Mouse (Mus musculus) forebrain, embryonic 11.5 days (tissue): ENCODE results near the gene Cisd1. TPM values are rescaled to one million over a fixed set of nuclear protein-coding genes. Genes with fewer than 3 reads are reported as not detected.
A peak's percentile ranks its signal among the peaks of the same experiment; 100 is the strongest.

Experiments
- ATAC-seq: fragments of 200-750 bp; cut with Nextera tagmentation; replicated peaks from 2 replicates; pipeline ENCODE4 v1.8.0; 2017; ENCODE audit warnings: moderate TSS enrichment; ENCODE audit not compliant: low FRiP score
- DNase-seq: peaks from one replicate; pipeline ENCODE4 v3.0.0-alpha.2; 2017; ENCODE audit warnings: low spot score
- H3K27ac ChIP-seq: fragments of 300-500 bp; sonication (generic); 2 replicates; pipeline ENCODE4 v1.5.1; 2014; ENCODE audit warnings: low read depth, low read length
- H3K27me3 ChIP-seq: fragments of 300-500 bp; sonication (generic); 2 replicates; pipeline ENCODE4 v1.6.1; 2014; ENCODE audit warnings: mild to moderate bottlenecking, low read length, mixed read lengths; ENCODE audit not compliant: control insufficient read depth, insufficient read depth
- H3K36me3 ChIP-seq: fragments of 300-500 bp; sonication (generic); 2 replicates; pipeline ENCODE4 v1.6.1; 2014; ENCODE audit warnings: mild to moderate bottlenecking, low read length, moderate library complexity, mixed read lengths; ENCODE audit not compliant: control insufficient read depth, insufficient read depth
- H3K4me1 ChIP-seq: fragments of 300-500 bp; sonication (generic); replicated peaks from 2 replicates; pipeline ENCODE4 v1.6.1; 2014; ENCODE audit warnings: low read length, mixed read lengths; ENCODE audit not compliant: control insufficient read depth, insufficient read depth
- H3K4me2 ChIP-seq: fragments of 300-500 bp; sonication (generic); 2 replicates; pipeline ENCODE4 v1.6.1; 2014; ENCODE audit warnings: low read depth, mild to moderate bottlenecking, low read length, moderate library complexity, mixed read lengths; ENCODE audit not compliant: severe bottlenecking
- H3K4me3 ChIP-seq: fragments of 300-500 bp; sonication (generic); 2 replicates; pipeline ENCODE4 v1.5.1; 2014; ENCODE audit warnings: low read depth, low read length
- H3K9ac ChIP-seq: fragments of 300-500 bp; sonication (generic); 2 replicates; pipeline ENCODE4 v1.6.1; 2014; ENCODE audit warnings: low read length
- H3K9me3 ChIP-seq: fragments of 300-500 bp; sonication (generic); 2 replicates; pipeline ENCODE4 v1.6.1; 2016; ENCODE audit warnings: low read length, mixed read lengths; ENCODE audit not compliant: control insufficient read depth
- WGBS: fragments of 180-500 bp; shearing (Covaris S2); extraction: QIAGEN DNeasy Blood & Tissue Kit; methylation state at CpG from one replicate; pipeline ENCODE4 v1.1.7; 2014; 5-methylcytosine and 5-hydroxymethylcytosine counted together
- polyA plus RNA-seq: library from polyadenylated mRNA; unstranded; fragments of >200 nt; fragmentation: Nextera tagmentation; extraction: Ambion mirVana; gene quantifications from 2 replicates; pipeline ENCODE4 v1.2.1, GENCODE M21; 2014

Cisd1 gene
- polyA plus RNA-seq, 1 experiment from 2014 or later = 137 TPM

- Histone ChIP-seq H3K27me3 (no peaks in the 10 kb centered on the region), H3K36me3 (peaks cover 2% of the 10 kb centered on the region; the same call in 1 of the 2 replicates), H3K9ac (peak overlapping the region; percentile 89), H3K4me3 (peak overlapping the region; percentile 84), H3K27ac (peak overlapping the region; percentile 28; the same call in 1 of the 2 replicates), H3K4me1 (peaks cover 2% of the 10 kb centered on the region; the same call in 1 of the 2 replicates), H3K4me2 (peak overlapping the region; percentile 59), H3K9me3 (no peaks in the 10 kb centered on the region)
- 10% methylated on average over 13 of the region's 13 CpGs for WGBS
- DNase-seq = no peak
- ATAC-seq = no peak
Observed at GRCm38 (mm10) chr10:71346722-71347508, 2.2 kb upstream of the Cisd1 start.

GRCm38 (mm10) chr10:71346106-71346505 lies 1.4 kb upstream of the Cisd1 start:
- ATAC-seq = no peak
- WGBS = 51% methylated on average over 2 of the region's 2 CpGs

DNA sequence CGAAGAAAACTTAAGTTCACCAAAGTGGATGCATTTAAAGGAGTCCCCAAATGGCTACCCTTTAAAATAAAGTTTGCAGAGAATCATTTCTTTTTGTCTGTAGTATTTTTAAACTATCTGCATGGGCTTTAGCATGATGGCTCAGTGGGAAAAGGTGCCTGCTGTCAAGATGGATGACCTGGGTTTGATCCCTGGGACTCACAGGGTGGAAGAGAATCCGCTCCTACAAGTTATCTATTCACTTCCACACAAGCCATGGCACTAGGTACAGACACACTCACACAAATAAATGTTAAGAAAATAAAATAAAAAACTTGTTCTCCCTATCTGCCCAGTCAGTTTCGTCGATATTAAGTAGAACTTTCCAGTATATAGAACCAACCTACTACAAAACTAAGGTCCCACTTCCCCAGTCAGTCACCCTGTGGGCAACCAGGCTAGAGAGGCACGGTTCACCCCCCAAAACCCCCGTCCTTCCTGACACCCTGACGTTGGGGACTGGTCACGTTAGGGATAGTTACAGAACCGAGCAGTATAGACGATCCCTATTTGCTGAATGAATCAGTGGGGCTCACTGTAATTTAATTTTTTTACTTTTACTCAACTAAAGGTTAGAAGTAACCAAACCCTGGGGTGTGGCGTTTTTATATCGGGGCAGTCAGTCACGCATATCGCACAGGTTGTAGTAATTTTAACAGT lies 1.0 kb downstream of the Cisd1 start:
- WGBS = 27% methylated on average over 14 of the region's 14 CpGs
- H3K36me3 ChIP-seq = no peaks in the 10 kb centered on the region
- H3K4me3 ChIP-seq = peak overlapping the region; percentile 76
- peak overlapping the region; percentile 82 for H3K9ac ChIP-seq
- no peak overlapping the region for H3K27ac ChIP-seq
- H3K4me2 ChIP-seq = peak overlapping the region; percentile 72
- no peaks in the 10 kb centered on the region; the same call in 1 of the 2 replicates for H3K4me1 ChIP-seq
- no peaks in the 10 kb centered on the region for H3K9me3 ChIP-seq
- ATAC-seq (no peak), DNase-seq (no peak)
- H3K27me3 ChIP-seq = no peaks in the 10 kb centered on the region

More at GRCm38 (mm10) chr10:71346106-71346505, 1.4 kb upstream of the Cisd1 start:
- H3K9ac ChIP-seq = no peak overlapping the region
- H3K27me3 ChIP-seq = no peaks in the 10 kb centered on the region
- H3K9me3 ChIP-seq = no peaks in the 10 kb centered on the region
- no peak overlapping the region for H3K4me3 ChIP-seq
- no peak overlapping the region for H3K4me2 ChIP-seq
- H3K4me1 ChIP-seq = peaks cover 2% of the 10 kb centered on the region; the same call in 1 of the 2 replicates
- H3K36me3 ChIP-seq = no peaks in the 10 kb centered on the region
- no peak for DNase-seq
- H3K27ac ChIP-seq = no peak overlapping the region

DNA sequence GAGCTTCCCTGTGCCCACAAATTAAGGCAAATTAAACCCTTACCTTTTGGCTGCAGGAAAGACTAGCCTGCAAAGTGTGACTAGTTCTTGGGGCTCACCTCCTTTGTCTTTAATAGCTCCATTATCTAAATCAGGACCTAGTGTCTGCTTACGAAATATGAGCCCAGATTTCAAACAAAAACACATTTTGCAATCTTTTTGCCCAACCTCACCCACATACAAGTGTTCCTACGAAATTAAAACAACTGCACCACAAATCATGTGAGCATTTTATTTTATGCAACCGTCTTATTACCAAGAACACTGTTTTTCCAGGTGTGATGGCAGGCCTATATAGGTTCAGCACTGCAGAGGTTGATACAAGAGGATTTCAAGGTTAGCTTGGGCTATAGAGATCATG lies 1.6 kb downstream of the Cisd1 start:
- no peak overlapping the region for H3K9ac ChIP-seq
- no peak overlapping the region for H3K4me2 ChIP-seq
- H3K9me3 ChIP-seq = no peaks in the 10 kb centered on the region
- no peaks in the 10 kb centered on the region; the same call in 1 of the 2 replicates for H3K4me1 ChIP-seq
- WGBS = 83% methylated on average over 3 of the region's 3 CpGs
- H3K27me3 ChIP-seq = no peaks in the 10 kb centered on the region
- H3K27ac ChIP-seq = no peak overlapping the region
- no peak overlapping the region for H3K4me3 ChIP-seq
- no peaks in the 10 kb centered on the region for H3K36me3 ChIP-seq
- no peak for DNase-seq
- no peak for ATAC-seq

DNA sequence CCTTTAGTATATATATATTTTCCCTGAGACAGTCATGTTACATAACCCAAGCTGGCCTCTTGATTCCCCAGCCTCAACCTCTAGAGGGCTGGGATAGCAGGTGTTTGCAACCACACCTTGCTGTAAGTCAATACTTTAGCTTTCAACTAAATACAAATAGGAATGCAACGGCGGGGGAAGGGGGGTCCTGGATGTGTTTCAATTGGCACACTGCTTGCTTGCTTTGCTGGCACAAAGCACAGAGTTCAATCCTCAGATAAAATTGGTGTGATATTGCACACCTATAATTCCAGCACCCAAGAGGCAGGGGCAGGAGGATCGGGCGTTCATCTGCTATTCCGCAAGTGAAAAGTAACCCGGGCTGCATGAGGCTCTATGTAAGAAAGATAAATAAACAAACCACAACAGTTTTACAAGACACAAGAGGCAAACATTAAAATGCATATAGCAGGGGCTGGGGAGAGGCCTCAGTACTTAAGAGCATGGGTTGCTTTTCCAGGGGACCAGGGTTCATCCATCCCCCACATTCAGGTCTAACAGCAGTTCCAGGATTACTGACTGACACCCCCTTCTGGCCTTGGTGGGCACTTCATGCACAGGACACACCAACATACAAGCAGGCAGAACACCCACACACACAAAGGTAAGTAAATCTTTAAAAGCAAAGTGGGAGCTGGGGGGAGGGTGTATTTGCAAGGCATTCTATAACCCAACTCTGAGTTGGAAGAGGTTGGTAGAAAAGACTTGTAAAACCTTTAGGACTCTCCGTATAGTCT lies 2.5 kb downstream of the Cisd1 start:
- Histone ChIP-seq H3K27me3 (no peaks in the 10 kb centered on the region), H3K9ac (no peak overlapping the region), H3K4me2 (no peak overlapping the region), H3K36me3 (no peaks in the 10 kb centered on the region), H3K27ac (no peak overlapping the region), H3K9me3 (no peaks in the 10 kb centered on the region), H3K4me1 (no peaks in the 10 kb centered on the region; the same call in 1 of the 2 replicates), H3K4me3 (no peak overlapping the region)
- DNase-seq (no peak), ATAC-seq (no peak)
- WGBS = 93% methylated on average over 7 of the region's 7 CpGs

DNA sequence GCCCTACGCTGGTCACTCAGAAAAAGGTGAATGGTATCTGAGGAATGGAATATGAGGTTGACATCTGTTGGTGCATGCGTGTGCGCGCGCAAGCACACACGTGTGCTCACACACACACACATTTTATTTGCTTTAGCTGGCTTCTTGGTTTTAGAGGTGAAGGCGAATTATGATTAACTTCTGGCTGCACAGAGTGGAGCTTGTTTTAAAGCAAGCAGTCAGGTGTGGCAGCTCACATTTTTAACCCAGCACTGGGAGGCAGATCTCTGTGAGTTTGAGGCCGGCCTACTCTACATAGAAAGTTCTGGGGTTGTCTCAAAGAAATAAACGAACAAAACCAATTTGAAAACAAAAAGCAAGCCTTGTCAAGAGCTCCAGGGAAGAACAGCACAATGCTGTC lies 3.5 kb downstream of the Cisd1 start:
- no peaks in the 10 kb centered on the region for H3K9me3 ChIP-seq
- H3K4me2 ChIP-seq = no peak overlapping the region
- H3K27ac ChIP-seq = no peak overlapping the region
- 91% methylated on average over 9 of the region's 9 CpGs for WGBS
- no peak overlapping the region for H3K9ac ChIP-seq
- H3K4me3 ChIP-seq = no peak overlapping the region
- no peaks in the 10 kb centered on the region for H3K27me3 ChIP-seq
- no peaks in the 10 kb centered on the region for H3K36me3 ChIP-seq
- ATAC-seq (no peak), DNase-seq (no peak)
- no peaks in the 10 kb centered on the region; the same call in 1 of the 2 replicates for H3K4me1 ChIP-seq

DNA sequence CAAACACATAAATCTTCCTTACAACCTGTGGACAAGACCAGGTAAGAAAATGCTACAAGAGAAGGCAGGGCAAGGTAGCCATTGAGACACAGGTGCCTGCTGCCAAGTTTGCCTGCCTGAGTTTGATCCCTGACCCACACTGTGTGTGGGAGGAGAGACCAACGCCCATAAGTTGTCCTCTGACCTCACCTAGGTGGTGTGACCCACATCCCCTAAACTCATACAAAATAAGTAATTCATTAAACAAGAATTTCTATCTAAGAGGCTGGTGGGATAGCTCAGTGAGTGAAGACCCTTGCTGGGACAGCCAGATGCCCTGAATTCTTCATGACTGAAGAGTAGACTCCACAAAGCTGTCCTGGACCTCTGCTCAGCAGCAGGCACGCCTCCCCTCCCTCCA lies 4.6 kb downstream of the Cisd1 start:
- no peak overlapping the region for H3K4me2 ChIP-seq
- no peaks in the 10 kb centered on the region; the same call in 1 of the 2 replicates for H3K4me1 ChIP-seq
- H3K27ac ChIP-seq = no peak overlapping the region
- 85% methylated on average over 2 of the region's 2 CpGs for WGBS
- no peak for ATAC-seq
- H3K9me3 ChIP-seq = no peaks in the 10 kb centered on the region
- H3K27me3 ChIP-seq = no peaks in the 10 kb centered on the region
- no peak overlapping the region for H3K4me3 ChIP-seq
- no peak overlapping the region for H3K9ac ChIP-seq
- no peaks in the 10 kb centered on the region; the same call in 1 of the 2 replicates for H3K36me3 ChIP-seq
- no peak for DNase-seq

- 82% methylated on average over 4 of the region's 4 CpGs for WGBS
- Histone ChIP-seq H3K27ac (no peak overlapping the region), H3K4me3 (no peak overlapping the region), H3K4me2 (no peak overlapping the region), H3K36me3 (no peaks in the 10 kb centered on the region; the same call in 1 of the 2 replicates), H3K4me1 (no peaks in the 10 kb centered on the region), H3K9ac (no peak overlapping the region), H3K27me3 (no peaks in the 10 kb centered on the region), H3K9me3 (no peaks in the 10 kb centered on the region)
- DNase-seq = no peak
- no peak for ATAC-seq
Observed at GRCm38 (mm10) chr10:71339463-71339862, 5.3 kb downstream of the Cisd1 start.
